Mouse (Mus musculus): ENCODE results near the gene H2-M10.6. TPM values are rescaled to one million over a fixed set of nuclear protein-coding genes. Genes with fewer than 3 reads are reported as not detected.

H2-M10.6 gene
- not detected in 2 replicates for polyA plus RNA-seq (2015; fragmentation: Nextera tagmentation; extraction: Ambion mirVana)

DNA sequence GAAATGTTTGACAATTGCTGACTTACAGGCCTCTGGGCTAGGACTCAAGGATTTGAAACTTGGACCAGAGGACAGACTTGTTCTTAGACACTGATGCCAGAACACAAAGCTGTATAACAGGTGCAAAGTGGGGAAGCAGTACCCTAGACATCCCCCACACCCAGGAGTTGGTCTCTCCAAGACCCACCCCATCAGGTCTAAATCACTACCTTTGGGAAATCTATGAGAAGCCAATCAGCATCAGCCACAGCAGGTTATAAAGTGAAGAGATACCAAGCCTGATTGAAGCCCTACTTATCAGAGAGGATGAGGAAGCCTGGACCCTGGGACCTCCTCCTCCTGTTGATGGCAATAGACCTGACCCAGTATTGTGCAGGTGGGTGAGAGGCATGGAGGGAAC lies at the start of gene H2-M10.6:
Gene H2-M10.6, plus strand, starts transcription at position 301 of the 400 bp plus-strand sequence.

DNA sequence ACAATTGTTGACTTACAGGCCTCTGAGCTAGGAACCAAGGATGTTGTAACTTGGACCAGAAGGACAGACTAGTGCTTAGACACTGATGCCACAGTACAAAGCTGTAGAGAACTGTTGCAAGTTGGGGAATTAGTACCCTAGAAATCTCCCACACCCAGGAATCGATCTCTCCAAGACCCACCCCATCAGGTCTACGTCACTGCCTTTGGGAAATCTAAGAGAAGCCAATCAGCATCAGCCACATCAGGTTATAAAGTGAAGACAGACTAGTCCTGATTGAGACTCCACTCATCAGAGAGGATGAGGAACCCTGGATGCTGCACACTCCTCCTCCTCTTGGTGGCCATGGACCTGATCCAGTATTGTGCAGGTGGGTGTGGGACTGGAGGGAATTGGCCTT lies 39.4 kb upstream of the H2-M10.6 start, which contains the start of gene H2-M10.5:
Gene H2-M10.5, plus strand, starts transcription at position 301 of the 400 bp plus-strand sequence.

DNA sequence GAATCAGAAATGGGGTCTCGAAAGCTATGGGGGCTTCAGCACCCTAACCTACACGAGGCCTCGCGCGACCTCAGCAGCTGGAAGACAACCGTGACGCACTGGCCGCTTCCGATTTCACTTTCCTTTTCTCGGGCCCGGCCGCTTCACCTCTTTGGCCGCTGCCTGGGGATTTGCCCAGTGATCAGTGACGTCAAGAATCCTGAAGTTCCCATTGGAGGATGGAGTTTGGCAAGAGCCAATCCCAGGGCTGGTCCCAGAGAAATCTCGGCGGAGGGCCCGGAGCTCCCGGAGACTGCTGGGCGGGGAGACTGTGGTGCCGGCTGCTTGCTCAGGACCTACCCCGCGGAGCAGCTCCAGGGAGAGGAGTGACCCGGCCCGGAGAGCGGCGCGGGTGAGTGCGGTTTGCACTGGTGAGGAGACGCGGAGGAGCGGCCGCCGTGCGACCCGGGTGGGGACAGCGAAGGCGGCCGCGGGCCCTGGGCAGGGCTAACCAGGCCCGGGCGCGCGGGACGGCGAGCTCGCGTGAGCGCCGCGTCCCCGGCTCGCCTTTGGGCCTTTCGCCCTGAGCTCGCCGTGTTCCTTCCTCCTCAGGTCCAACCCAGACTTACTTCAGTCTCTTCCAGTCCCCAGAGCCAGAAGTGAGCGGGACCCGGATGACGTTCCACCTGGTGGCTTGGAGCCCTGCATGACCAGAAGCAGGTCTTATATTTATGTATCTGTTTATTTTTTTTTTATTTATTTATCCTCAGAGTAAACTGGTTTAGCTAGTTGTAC lies 25.1 kb downstream of the H2-M10.6 start, which contains the start of gene Trim26:
Gene Trim26, plus strand, starts transcription at position 261 of the 774 bp plus-strand sequence.

Other genes with a start within 250 kb of the H2-M10.6 start
- not detected in 2 replicates for gene H2-M9, start 169.5 kb upstream of the H2-M10.6 start, polyA plus RNA-seq (2015; fragmentation: Nextera tagmentation; extraction: Ambion mirVana)
- not detected in 2 replicates for gene H2-M1, start 140.0 kb upstream of the H2-M10.6 start, polyA plus RNA-seq (2015; fragmentation: Nextera tagmentation; extraction: Ambion mirVana)
- not detected in 2 replicates for gene H2-M10.5, start 39.3 kb upstream of the H2-M10.6 start, polyA plus RNA-seq (2015; fragmentation: Nextera tagmentation; extraction: Ambion mirVana)
- 37.8 and 41.8 TPM in 2 replicates for gene Trim26, start 25.0 kb downstream of the H2-M10.6 start, polyA plus RNA-seq (2015; fragmentation: Nextera tagmentation; extraction: Ambion mirVana)
- gene Trim15, start 55.0 kb downstream of the H2-M10.6 start, polyA plus RNA-seq (2015; fragmentation: Nextera tagmentation; extraction: Ambion mirVana): 0.90 and 1.1 TPM in 2 replicates
- gene Trim10, start 57.4 kb downstream of the H2-M10.6 start, polyA plus RNA-seq (2015; fragmentation: Nextera tagmentation; extraction: Ambion mirVana): 0.28 and 0.39 TPM in 2 replicates
- gene Trim40, start 78.0 kb downstream of the H2-M10.6 start, polyA plus RNA-seq (2015; fragmentation: Nextera tagmentation; extraction: Ambion mirVana): 0.19 TPM in 1 of 2 replicates, not detected in the other
- not detected in 2 replicates for gene Trim31, start 85.9 kb downstream of the H2-M10.6 start, polyA plus RNA-seq (2015; fragmentation: Nextera tagmentation; extraction: Ambion mirVana)
- gene Rnf39, start 130.7 kb downstream of the H2-M10.6 start, polyA plus RNA-seq (2015; fragmentation: Nextera tagmentation; extraction: Ambion mirVana): 4.5 and 5.2 TPM in 2 replicates
- 153 and 169 TPM in 2 replicates for gene Ppp1r11, start 139.6 kb downstream of the H2-M10.6 start, polyA plus RNA-seq (2015; fragmentation: Nextera tagmentation; extraction: Ambion mirVana)
- 54.6 and 58.0 TPM in 2 replicates for gene Znrd1, start 146.4 kb downstream of the H2-M10.6 start, polyA plus RNA-seq (2015; fragmentation: Nextera tagmentation; extraction: Ambion mirVana)
- 3.4 and 4.6 TPM in 2 replicates for gene Znrd1as, start 146.4 kb downstream of the H2-M10.6 start, polyA plus RNA-seq (2015; fragmentation: Nextera tagmentation; extraction: Ambion mirVana)
- 0.25 TPM in 1 of 2 replicates, not detected in the other for gene 2410137M14Rik, start 169.1 kb downstream of the H2-M10.6 start, polyA plus RNA-seq (2015; fragmentation: Nextera tagmentation; extraction: Ambion mirVana)
- 1.1 and 1.4 TPM in 2 replicates for gene H2-M5, start 177.4 kb downstream of the H2-M10.6 start, polyA plus RNA-seq (2015; fragmentation: Nextera tagmentation; extraction: Ambion mirVana)
- gene Zfp57, start 189.0 kb downstream of the H2-M10.6 start, polyA plus RNA-seq (2015; fragmentation: Nextera tagmentation; extraction: Ambion mirVana): 106 and 132 TPM in 2 replicates
- 0.88 and 2.0 TPM in 2 replicates for gene Mog, start 211.2 kb downstream of the H2-M10.6 start, polyA plus RNA-seq (2015; fragmentation: Nextera tagmentation; extraction: Ambion mirVana)
- 95.5 and 105 TPM in 2 replicates for gene Gabbr1, start 233.8 kb downstream of the H2-M10.6 start, polyA plus RNA-seq (2015; fragmentation: Nextera tagmentation; extraction: Ambion mirVana)